Mouse (Mus musculus) cerebral cortex, adult 2 months (tissue): ENCODE results near the gene Polr2c.

Source experiments
- WGBS: fragments of 180-500 bp; shearing (Covaris S2); methylation state at CpG from one replicate; pipeline ENCODE4 v1.1.7; 2018; 5-methylcytosine and 5-hydroxymethylcytosine counted together

Gene Polr2c

DNA sequence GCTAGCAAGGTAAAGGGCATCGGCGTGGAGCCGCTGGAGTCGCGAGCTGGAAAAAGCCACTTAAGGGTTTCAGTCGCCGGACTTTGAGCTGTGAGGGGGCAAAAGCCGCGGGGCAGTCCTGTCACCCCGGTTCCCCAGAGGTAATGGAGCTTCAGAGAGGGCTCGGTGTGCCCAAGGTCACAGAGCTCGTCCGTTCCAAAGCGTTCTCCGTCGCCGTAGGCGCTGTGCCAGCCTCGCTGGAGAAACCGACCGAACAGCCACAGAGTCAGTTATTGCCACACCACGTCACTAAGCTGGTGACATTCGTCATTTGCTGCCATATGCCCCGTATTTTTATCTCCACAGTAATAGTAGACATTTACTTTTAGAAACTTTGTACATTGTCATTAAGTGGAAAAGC, 18.6 kb upstream of the Polr2c start:
- WGBS: under 1% methylated on average over 24 of the region's 24 CpGs

GRCm38 (mm10) chr8:94841183-94841582, 16.1 kb upstream of the Polr2c start:
- 64% methylated on average over 2 of the region's 2 CpGs for WGBS

DNA sequence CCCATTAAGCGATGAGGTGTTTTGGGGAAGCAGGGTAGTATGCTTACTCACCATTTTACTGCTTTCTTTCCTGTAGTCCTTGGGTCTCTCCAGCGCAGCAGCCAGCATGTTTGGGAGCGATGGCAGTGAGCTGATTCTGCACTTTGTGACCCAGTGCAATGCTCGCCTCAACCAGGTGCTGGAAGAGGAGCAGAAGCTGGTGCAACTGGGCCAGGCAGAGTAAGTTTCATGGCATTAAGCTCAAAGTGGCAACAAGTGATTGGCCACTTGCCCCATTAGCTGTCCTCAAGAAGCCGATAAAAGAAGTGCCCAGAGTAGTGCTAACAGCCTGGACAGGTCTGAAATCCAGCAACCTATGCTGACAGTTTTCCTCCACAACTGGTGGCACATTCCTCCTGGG, 7.2 kb upstream of the Polr2c start:
- WGBS: 91% methylated on average over 5 of the region's 5 CpGs

GRCm38 (mm10) chr8:94854761-94855160, 2.5 kb upstream of the Polr2c start:
- 90% methylated on average over 11 of the region's 11 CpGs for WGBS

DNA sequence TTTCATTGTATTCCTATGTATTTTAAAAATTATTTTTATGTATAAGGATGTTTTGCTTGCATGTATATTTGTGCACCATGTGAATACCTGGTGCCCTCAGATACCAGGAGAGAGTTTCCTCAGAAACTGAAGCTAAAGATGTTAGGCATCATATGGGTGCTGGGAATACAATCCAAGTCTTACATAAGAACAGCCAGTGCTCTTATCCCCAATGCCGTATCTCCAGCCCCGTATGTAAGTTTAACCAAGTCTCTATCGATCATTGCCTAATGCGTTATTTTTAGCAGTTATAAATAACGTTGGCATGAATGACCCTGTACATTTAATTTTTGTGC, 272 bp upstream of the Polr2c start:
- WGBS: 19% methylated on average over 5 of the region's 5 CpGs

GRCm38 (mm10) chr8:94861352-94861910, 4.2 kb downstream of the Polr2c start:
- WGBS: 72% methylated on average over 8 of the region's 8 CpGs

- WGBS: 60% methylated on average over 12 of the region's 12 CpGs
Measured at GRCm38 (mm10) chr8:94862487-94863220, 5.4 kb downstream of the Polr2c start.

GRCm38 (mm10) chr8:94863897-94864673, 6.8 kb downstream of the Polr2c start:
- WGBS: 53% methylated on average over 10 of the region's 10 CpGs

DNA sequence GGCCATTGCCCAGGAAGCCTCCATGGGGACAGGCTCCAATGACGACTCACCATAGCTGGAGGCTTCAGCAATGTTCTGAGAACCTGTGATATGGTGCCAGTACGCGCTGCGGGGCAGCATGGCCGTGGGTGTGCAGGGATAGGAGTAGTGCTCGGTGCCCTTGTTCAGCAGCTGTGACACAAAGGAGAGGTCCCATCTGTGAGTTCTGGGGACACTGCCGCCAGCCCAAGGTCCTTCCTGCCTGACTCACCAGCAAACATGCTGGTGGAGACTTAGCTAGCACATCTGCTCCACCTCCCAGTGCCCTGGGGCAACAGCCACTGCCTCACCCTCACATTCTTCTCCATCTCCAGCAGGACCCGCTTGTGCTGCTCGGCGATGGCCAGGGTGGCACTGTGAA, 8.0 kb downstream of the Polr2c start:
- 63% methylated on average over 10 of the region's 10 CpGs for WGBS

- WGBS: 89% methylated on average over 9 of the region's 9 CpGs
Measured at GRCm38 (mm10) chr8:94866921-94867320, 9.7 kb downstream of the Polr2c start.

- WGBS: 64% methylated on average over 7 of the region's 7 CpGs
Measured at GRCm38 (mm10) chr8:94869146-94869545, 11.9 kb downstream of the Polr2c start.

DNA sequence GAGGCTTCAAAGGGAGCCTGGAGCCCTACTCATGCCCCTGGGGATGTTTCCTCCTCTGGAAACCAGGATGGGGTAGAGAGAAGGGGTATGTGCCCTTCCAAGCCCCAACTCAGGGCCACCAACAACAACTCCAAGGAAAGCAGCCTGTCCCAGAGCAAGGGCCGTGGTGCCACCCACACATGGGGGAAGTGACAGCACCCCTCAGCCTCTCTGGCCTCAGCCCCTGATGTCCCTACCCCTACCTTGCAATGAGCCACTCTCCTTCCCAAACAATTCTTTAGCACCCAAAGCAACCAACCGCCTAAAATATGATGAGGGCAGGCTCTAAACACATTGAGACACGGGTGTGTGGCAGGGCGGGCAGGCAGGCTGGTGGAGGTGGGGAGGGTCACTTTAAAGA, 12.8 kb downstream of the Polr2c start:
- 15% methylated on average over 4 of the region's 4 CpGs for WGBS

GRCm38 (mm10) chr8:94870474-94871107, 13.3 kb downstream of the Polr2c start:
- WGBS: 2% methylated on average over 22 of the region's 22 CpGs

- 9% methylated on average over 7 of the region's 7 CpGs for WGBS
Measured at GRCm38 (mm10) chr8:94871108-94871894, 14.1 kb downstream of the Polr2c start.

DNA sequence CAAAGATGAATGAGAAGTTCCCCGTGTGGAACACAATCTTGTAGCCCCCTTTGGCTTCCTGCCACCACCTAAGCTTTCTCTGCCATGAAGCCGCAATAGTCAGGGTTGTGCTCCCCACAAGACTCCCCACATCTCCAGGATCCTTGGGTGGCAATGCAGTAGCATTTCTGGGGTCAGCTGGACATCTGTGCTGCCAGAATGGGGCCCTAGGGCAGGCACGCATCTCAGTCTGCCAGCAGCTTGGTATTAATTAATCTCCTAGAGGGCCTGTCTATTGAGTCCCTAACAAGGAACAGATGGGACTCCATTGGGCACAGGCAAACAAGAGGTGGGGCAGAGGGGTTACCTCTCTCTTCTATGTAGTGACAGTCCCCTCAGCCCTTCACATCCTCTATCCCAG, 14.9 kb downstream of the Polr2c start:
- WGBS: 78% methylated on average over 3 of the region's 3 CpGs

DNA sequence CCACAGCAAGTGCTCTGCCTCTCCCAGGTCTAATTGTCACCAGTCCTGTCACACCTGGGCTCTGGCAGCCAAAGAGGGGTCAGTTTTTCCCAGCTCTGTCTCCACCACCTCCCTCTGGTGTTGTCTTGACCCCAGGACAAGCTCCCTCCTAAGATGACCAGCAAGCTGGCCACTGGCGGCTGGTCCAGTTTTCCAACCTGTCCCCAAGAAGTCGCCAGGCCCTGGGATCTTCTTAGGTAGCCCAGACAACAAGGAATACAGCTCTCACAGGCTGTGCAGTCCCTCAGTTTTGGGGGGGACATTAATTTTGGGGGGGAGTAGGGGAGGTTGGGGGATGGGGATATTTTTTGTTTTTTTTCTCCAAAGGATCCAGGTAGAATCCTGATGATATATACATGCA, 15.3 kb downstream of the Polr2c start:
- 93% methylated on average over 2 of the region's 2 CpGs for WGBS

- 8% methylated on average over 6 of the region's 6 CpGs for WGBS
Measured at GRCm38 (mm10) chr8:94874358-94874757, 17.1 kb downstream of the Polr2c start.

GRCm38 (mm10) chr8:94875096-94875870, 18.0 kb downstream of the Polr2c start:
- 9% methylated on average over 17 of the region's 17 CpGs for WGBS

DNA sequence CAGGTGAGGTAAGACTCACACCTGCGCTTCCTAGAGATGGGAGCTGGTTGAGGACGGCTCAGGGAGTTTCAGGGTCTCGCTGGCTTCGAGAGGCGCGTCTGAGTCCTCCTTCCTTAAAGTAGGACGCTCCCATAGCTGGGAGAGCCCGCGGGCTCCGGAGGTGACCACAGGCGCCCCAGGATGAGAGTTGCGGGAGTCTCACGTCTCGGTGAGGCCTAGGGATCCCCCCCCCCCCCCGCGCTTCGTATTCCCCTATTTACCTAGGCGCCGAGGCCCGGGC, 18.6 kb downstream of the Polr2c start:
- WGBS: under 1% methylated on average over 20 of the region's 20 CpGs

- whole genome bisulfite sequencing: 1% methylated on average over 36 of the region's 37 CpGs
Measured at GRCm38 (mm10) chr8:94876197-94876730, 19.0 kb downstream of the Polr2c start, which contains the start of gene Dok4. TSS of gene Dok4 (minus strand) at chr8:94876330.

DNA sequence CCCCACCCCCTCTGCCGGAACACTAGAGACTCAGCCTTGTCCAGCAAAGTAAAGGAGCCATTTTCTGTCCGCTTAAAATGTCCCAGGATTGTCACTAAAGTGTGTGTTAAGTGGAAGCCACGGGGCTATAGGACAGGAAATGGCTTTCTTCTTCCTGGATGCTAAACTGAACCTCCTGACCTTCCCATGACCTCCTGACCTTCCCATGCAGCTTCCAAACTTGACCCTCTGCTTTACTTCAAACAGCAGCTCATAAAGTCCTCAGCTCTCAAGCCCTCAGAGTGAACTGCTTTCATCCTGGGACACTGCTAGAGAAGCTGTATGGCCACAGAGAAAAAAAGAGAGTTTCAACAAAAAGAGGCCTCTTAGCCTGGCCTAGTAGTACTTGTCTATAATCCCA, 19.6 kb downstream of the Polr2c start:
- WGBS: 67% methylated on average over 3 of the region's 3 CpGs
